Mouse (Mus musculus) WW6 (cell line): ENCODE results near the gene Cdk5.
"Not testable (repeated sequence)": the region's sequence is repeated elsewhere in the genome, so short reads cannot be mapped to it uniquely, and the experiment has no call there.

Experiments used
- DNase-seq: peaks from one replicate; pipeline ENCODE4 v3.0.0-alpha.2; 2013; ENCODE audit warnings: low read depth, low spot score

Gene Cdk5

GRCm38 (mm10) chr5:24400362-24400761 lies 23.0 kb downstream of the Cdk5 start:
- DNase-seq, result no peak

- no peak for DNase-seq
Measured at GRCm38 (mm10) chr5:24399686-24400085, 23.6 kb downstream of the Cdk5 start.

- not testable (repeated sequence) for DNase-seq
Measured at GRCm38 (mm10) chr5:24396254-24396653, 27.1 kb downstream of the Cdk5 start.

DNA sequence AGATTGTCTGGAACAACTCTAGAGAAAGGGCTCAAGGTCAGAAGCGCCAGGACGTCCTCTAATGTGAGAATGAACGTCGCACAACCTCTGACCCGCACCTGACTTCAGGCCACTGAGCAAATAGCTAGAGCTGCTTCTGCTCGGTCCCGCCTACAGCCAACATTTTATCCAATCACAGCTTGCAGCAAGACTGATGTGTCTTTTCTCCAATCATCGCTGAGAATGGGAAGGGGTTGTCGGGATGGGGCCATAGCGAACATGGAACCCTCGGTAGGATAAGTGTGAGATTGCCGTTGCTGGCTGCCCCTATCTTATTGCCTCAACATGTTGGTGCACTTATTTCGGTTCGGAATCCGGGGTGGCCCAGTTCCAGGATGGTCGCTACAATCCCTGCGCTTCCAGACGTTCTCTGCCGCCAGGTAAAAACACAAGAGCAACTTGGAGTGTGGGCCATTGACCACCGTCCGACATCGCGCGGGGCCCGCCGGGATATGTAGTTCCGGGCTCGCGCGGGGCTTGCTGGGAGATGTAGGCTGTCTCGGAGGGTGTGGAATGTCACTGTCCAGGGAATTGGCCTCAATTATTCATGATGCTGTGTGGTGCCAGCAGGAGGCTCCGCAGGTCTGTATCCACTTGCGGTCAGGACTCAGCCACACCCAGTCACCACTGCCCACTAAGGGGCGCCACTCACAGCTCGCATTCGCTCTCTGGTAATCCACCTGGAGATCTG lies 29.0 kb downstream of the Cdk5 start:
- DNase-seq, result peak; percentile 92

DNA sequence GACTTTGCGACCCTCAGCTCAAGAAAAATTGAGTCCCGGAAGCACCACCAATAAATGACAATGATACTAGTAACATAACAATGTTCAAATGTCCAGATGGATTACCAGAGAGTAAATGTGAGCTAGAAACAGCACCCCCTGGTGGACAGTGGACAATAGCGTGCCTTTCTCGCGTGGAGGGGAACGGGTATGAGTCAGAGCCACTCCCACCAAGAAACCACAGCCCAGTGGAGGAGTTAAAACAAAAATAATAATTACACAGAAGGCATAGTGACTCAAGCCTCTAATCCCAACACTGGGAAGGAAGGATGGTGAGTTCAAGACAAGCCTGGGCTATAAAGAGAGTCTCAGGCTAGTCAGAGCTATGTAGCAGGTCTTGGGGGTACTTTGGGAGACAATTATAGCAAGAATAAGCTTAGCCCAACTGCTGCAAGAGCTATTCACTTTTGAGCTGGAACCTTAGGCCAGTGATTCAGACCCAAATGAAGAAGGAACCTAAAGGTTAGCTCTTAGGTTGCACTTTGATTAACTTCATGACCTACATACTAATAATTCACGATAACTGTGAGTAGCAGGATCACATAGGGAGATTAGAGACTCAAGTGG lies 29.8 kb downstream of the Cdk5 start, which contains the start of gene Abcb8:
Abcb8 (plus strand) TSS at position 272 of the 606 bp plus-strand sequence.
- DNase-seq, result no peak

- no peak for DNase-seq
Measured at GRCm38 (mm10) chr5:24392724-24393123, 30.6 kb downstream of the Cdk5 start.

GRCm38 (mm10) chr5:24391864-24392263 lies 31.5 kb downstream of the Cdk5 start, which contains the start of gene Atg9b:
Gene Atg9b (minus strand): TSS chr5:24392143.
- DNase-seq, result no peak

DNA sequence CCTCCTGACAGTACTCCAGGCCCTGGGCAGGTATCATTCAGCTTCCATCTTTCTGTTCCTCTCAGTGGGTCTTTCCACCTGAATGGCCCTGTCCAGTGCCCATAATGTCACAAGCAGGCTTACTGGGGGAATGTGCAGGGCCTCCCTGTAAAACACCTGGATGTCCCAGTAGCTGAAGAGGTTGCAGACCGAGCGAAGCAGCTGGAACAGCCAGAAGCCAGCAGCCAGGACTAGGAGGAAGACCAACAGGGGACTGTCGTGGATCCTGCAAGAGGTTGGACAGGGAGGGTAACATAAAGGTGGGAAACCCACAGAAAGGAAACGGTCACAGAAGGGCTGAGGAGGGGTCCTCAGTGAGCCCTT lies 33.7 kb downstream of the Cdk5 start:
- no peak for DNase-seq

- no peak for DNase-seq
Measured at GRCm38 (mm10) chr5:24389011-24389657, 34.2 kb downstream of the Cdk5 start.

- DNase-seq, result no peak
Measured at GRCm38 (mm10) chr5:24388246-24388915, 34.9 kb downstream of the Cdk5 start.

DNA sequence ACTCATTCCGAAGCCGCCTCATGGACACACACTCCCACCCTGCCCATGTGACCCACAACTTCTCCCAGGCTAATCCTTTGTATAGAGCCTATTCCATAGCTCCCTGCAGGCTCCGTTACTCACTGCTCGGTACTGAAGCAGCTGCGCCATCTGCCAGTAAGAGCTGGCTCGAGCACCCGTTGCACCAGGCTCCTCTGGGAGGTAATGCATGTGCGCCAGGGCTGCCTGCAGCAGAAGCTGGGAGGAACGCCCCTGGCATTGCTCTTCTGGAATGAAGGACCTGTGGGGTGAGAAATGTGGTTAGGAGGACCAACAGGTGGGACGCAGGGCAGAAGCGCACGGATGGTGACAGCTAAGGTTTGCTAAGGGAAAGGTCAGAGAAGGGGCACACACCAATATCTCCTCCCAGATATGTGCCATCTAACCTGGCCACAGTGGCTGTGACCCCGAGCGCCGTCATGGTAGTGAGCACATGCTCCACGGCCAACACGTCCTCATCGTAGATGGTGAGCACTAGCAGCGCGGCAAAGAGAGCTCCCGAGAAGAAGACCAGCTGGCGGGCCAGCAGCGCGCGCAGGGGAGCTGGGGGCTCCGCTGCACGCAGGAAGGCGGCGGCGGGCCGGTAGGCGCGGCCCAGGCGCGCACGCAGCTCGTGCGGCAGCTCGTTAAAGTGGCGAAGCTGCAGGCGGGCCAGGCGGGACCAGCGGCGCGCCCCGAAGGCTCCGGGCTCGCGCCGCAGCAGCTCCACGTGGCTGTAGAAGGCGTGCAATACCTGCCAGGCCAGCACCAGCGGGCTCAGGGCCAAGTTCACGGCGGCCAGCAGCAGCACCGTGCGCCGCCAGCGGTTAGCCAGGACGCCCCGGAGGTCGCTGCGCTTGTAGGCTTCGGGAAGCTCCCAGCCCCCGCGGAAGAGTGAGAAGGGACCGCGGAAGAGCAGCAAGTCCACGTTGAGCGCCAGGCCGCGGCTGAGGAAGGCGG lies 35.8 kb downstream of the Cdk5 start:
- DNase-seq, result no peak

- no peak for DNase-seq
Measured at GRCm38 (mm10) chr5:24385887-24386550, 37.3 kb downstream of the Cdk5 start.

GRCm38 (mm10) chr5:24385374-24385773 lies 38.0 kb downstream of the Cdk5 start:
- DNase-seq, result no peak

- no peak for DNase-seq
Measured at GRCm38 (mm10) chr5:24384407-24384806, 38.9 kb downstream of the Cdk5 start.

GRCm38 (mm10) chr5:24383026-24383859 lies 40.1 kb downstream of the Cdk5 start:
- DNase-seq, result peak; percentile 96

GRCm38 (mm10) chr5:24381988-24382387 lies 41.3 kb downstream of the Cdk5 start:
- DNase-seq, result no peak

DNA sequence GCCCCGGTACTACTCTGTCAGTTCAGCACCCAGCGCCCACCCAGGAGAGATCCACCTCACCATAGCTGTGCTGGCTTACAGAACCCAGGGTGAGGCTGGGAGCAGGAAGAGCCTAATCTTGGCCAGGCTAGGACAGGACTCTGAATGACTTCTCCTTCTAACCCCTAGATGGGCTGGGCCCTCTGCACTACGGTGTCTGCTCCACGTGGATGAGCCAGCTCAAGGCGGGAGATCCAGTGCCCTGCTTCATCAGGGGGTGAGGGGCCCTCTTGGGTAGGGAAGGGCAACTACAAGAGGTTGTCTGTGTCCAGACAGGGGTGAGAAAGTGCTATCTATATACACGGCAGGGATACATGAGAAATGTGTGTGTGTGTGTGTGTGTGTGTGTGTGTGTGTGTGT lies 41.8 kb downstream of the Cdk5 start:
- DNase-seq, result no peak

DNA sequence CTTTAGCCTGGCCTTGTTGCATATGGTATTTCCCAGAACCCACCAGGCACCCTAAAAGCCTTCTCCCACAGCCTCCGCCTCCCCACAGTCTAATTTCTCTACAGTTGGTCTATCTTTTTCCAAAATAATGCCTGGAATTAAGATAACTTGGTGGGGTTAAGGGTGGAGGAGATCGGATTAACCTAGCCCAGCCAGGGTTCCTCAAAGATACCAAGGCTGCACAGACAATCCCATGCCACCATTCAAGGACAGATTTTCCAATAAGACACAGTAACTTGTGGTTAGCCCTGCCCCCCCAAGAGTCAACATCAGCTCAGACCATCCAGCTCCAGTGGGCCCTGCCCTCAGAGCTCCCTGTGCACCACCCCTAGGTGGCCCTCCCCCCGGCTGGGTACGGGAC lies 42.8 kb downstream of the Cdk5 start:
- DNase-seq, result no peak

GRCm38 (mm10) chr5:24379501-24379900 lies 43.8 kb downstream of the Cdk5 start:
- no peak for DNase-seq

DNA sequence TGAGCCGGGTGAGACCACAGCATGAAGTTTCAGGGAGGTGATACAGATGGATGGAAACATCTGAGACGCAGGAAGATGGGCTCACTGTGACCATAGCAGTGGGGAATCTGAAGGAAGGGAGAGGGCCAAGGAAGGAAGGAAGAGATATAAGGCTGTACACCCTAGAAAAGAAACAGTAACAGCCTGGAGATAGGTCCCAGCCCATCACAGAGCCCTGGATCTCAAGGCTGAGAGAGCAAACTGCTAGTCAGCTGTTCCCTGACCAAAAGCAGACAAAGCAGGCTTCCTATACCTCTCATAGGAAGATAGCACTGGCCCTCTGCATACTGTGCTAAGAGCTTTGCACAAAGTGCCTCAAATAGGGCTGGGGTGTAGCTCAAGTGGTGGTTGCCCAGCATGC lies 44.6 kb downstream of the Cdk5 start:
- DNase-seq, result no peak
